Mouse (Mus musculus) G1E (cell line): ENCODE measurements at regions not wholly inside any gene's neighbourhood (a gene's known extent, or its start where the extent isn't known, plus 50 kb on each side); places are given as distances from the start of the nearest gene placed in this dataset.

Source experiments
- CTCF ChIP-seq: IDR thresholded peaks from 2 replicates; pipeline ENCODE4 v1.5.1; 2012; ENCODE audit warnings: low read depth, low read length, inconsistent platforms, mixed read lengths
- GATA1 ChIP-seq: IDR thresholded peaks from 2 replicates; pipeline ENCODE4 v1.6.1; 2012; ENCODE audit warnings: borderline replicate concordance, low read length, inconsistent platforms, mixed read lengths
- POLR2AphosphoS5 ChIP-seq: IDR thresholded peaks from 2 replicates; pipeline ENCODE4 v1.6.1; 2012; ENCODE audit warnings: low read depth, low read length, inconsistent platforms; ENCODE audit not compliant: insufficient replicate concordance
- TAL1 ChIP-seq: conservative IDR thresholded peaks from 2 replicates; pipeline ENCODE4 v1.6.1; 2012; ENCODE audit warnings: low read depth, low read length, inconsistent platforms, mixed read lengths

DNA sequence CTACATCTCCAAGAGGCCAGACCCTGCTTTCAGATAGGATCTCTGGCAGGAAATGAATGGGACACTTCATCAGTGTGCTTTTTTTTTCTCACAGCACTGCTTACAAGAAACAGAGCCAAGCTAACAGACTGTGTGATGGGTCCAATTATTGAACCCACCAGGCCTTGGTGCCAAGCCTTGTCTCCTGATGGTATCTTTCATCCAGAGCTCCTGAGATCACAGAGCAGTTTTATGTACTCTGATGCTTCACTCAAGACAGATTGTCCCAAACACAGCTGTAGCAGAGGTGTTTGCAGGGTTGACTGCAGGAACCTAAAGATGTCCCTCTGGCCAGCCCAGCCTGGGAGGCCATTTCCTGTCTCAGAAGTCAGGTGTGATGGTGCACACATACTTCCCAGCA is 179.9 kb downstream of the Xxylt1 start:
- TF ChIP-seq CTCF = no peak
- TF ChIP-seq TAL1 = no peak
- TF ChIP-seq GATA1 = no peak
- TF ChIP-seq POLR2AphosphoS5 = no peak
